Mouse (Mus musculus): ENCODE results near the gene Ctsl.

GRCm38 (mm10) chr13:64380251-64380650, 9.6 kb upstream of the Ctsl start:
- no peak for TF ChIP-seq CTCF (IDR thresholded peaks at IDR 0.05; ENCODE audit: extremely low read depth, insufficient read length, insufficient replicate concordance, low read depth, low read length)
- no peak for TF ChIP-seq POLR2A (IDR thresholded peaks at IDR 0.05; ENCODE audit: low read depth, low read length)
